Comparison of ENCODE assay signal across 15 mouse cellular contexts in the genomic region with DNA sequence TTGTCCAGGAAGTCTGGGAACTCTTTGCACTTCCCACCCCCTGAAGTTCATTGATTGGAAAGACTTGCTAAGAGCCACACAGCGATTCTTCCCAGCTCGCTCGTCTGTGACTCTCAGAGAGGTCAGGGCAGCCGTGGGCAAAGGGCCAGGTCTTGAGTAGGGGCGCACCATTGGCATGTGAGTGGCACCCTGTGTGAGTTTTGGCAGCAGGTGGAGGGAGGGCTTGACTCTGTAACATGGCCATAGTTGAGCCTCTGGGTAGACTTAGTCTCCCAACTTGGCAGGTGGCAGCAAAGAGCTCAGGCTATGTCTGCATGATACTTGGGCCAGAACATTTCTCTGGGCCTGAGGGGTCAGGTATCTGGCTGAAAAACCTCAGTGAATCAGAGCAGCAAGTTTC. TPM values are rescaled to one million over a fixed set of nuclear protein-coding genes. Genes with fewer than 3 reads are reported as not detected.
A peak's percentile ranks its signal among the peaks of the same experiment; 100 is the strongest.
DNase-seq lines count a peak whose midpoint lies in the region; ATAC-seq and TF ChIP-seq lines count a peak whose summit lies in the region.
"Had no signal": no experiment of that assay in that cellular context is flagged by ENCODE, and none has a peak within 500 bp of the region (broad histone marks: within the 10 kb centered on the region; RNA-seq: fewer than 3 reads in every experiment).

No protein-coding gene starts in this region.

- peaks cover 3% of the 10 kb centered on the region for H3K36me3 ChIP-seq in heart, postnatal 0 days (replicated peaks; ENCODE audit: control insufficient read depth, insufficient read depth, low read length)
- H3K36me3 ChIP-seq: liver, embryonic 12.5 days had no signal

- H3K4me1 ChIP-seq in heart, postnatal 0 days (ENCODE audit: control insufficient read depth, insufficient read depth), result peaks cover 30% of the 10 kb centered on the region

- no peak overlapping the region for H3K27ac ChIP-seq in gastrocnemius, adult 2 months
- H3K27ac ChIP-seq in layer of hippocampus, adult 2 months, result no peak overlapping the region
- peak overlapping the region; percentile 72 for H3K27ac ChIP-seq in heart, postnatal 0 days (ENCODE audit: low read depth)
- H3K27ac ChIP-seq: hindbrain, embryonic 10.5 days; liver, embryonic 12.5 days had no signal

- no peak for ATAC-seq in heart, postnatal 0 days (ENCODE audit: insufficient read depth, low read depth)
- ATAC-seq: activated CD4-positive, CD25-positive, alpha-beta regulatory T cell, adult 4 months; intestine, postnatal 0 days; liver, embryonic 12.5 days had no signal

- no peak for DNase-seq in gastrocnemius, adult 2 months
- no peak for DNase-seq in gastrocnemius, adult 18-20 months (ENCODE audit: low spot score)
- no peak for DNase-seq in layer of hippocampus, adult 2 months (ENCODE audit: low spot score in 2 of 2)
- DNase-seq in layer of hippocampus, adult 8-10 months (ENCODE audit: low spot score in 2 of 2), result no peak
- peak; percentile 45 for DNase-seq in heart, postnatal 0 days (ENCODE audit: low spot score)
- peak; percentile 25 to 40 for DNase-seq in kidney, postnatal 4 days
- DNase-seq in testis, postnatal 10 days (ENCODE audit: low spot score), result no peak
- DNase-seq in thymus, postnatal 25 days, result no peak
- DNase-seq: cerebellum, adult 9-10 months; right cerebral cortex, adult 18-20 months had no signal

- intact Hi-C loops in gastrocnemius, adult 2 months (cut with DNase I), result no loop called here

- TF ChIP-seq EP300 in heart, postnatal 0 days (IDR thresholded peaks at IDR 0.05; ENCODE audit: low read depth), result no peak

- H3K4me3 ChIP-seq in gastrocnemius, adult 2 months, result no peak overlapping the region
- no peak overlapping the region for H3K4me3 ChIP-seq in layer of hippocampus, adult 2 months
- no peak overlapping the region for H3K4me3 ChIP-seq in heart, postnatal 0 days (ENCODE audit: low read depth, low read length)
- H3K4me3 ChIP-seq: hindbrain, embryonic 10.5 days; liver, embryonic 12.5 days had no signal

- WGBS in heart, postnatal 0 days, result 32% methylated on average over 5 of the region's 5 CpGs

- no peaks in the 10 kb centered on the region for H3K27me3 ChIP-seq in heart, postnatal 0 days (ENCODE audit: control insufficient read depth, insufficient read depth, low read length)

- H3K4me2 ChIP-seq in heart, postnatal 0 days (ENCODE audit: low read depth, low read length), result no peak overlapping the region
- H3K4me2 ChIP-seq: liver, embryonic 12.5 days had no signal

- no peak overlapping the region for H3K9ac ChIP-seq in heart, postnatal 0 days (replicated peaks; ENCODE audit: low read depth, low read length)
- H3K9ac ChIP-seq: liver, embryonic 12.5 days had no signal

- no peaks in the 10 kb centered on the region for H3K9me3 ChIP-seq in heart, postnatal 0 days (replicated peaks; ENCODE audit: control insufficient read depth, low read length)
- H3K9me3 ChIP-seq: hindbrain, embryonic 10.5 days; liver, embryonic 12.5 days had no signal

- TF ChIP-seq CTCF in gastrocnemius, adult 2 months (IDR thresholded peaks at IDR 0.05), result peak; percentile 11; the same call in 1 of the 2 replicates
- peak; percentile 13; the same call in 1 of the 2 replicates for TF ChIP-seq CTCF in layer of hippocampus, adult 2 months (conservative IDR thresholded peaks at IDR 0.05)
- TF ChIP-seq CTCF in heart, postnatal 0 days (IDR thresholded peaks at IDR 0.05; ENCODE audit: low read depth), result no peak; the same call in 1 of the 2 replicates

RNA-seq across cellular contexts. Expression of a gene that starts 3.7 kb away (rescaled TPM):
- total RNA-seq in gastrocnemius, adult 2 months (2021), result under 1 TPM; 0.41 to 0.59 TPM
- under 1 TPM; 0.21 to 0.23 TPM for total RNA-seq in gastrocnemius, adult 18-20 months (2021)
- under 1 TPM; 0.59 to 0.97 TPM for total RNA-seq in layer of hippocampus, adult 2 months (2021)
- total RNA-seq in layer of hippocampus, adult 8-10 months (2022), result under 1 TPM; 0.31 to 0.81 (median 0.42) TPM
- total RNA-seq in heart, postnatal 0 days (2014; rRNA removed; ENCODE audit: low replicate concordance), result 12.8 and 34.4 TPM in 2 replicates
- 7.6 and 8.3 TPM in 2 replicates for polyA plus RNA-seq in heart, postnatal 0 days (2015; fragmentation: Nextera tagmentation; extraction: Ambion mirVana)
- total RNA-seq: MEL had no signal
- polyA plus RNA-seq: activated CD4-positive, CD25-positive, alpha-beta regulatory T cell, adult 4 months had no signal

RNA-seq across cellular contexts. Expression of a gene that starts 52.0 kb away (rescaled TPM):
- 100 to 1,000 TPM; 189 to 208 TPM for total RNA-seq in gastrocnemius, adult 2 months (2021)
- total RNA-seq in gastrocnemius, adult 18-20 months (2021), result 100 to 1,000 TPM; 168 to 191 TPM
- total RNA-seq in layer of hippocampus, adult 2 months (2021), result 100 to 1,000 TPM; 429 to 442 TPM
- total RNA-seq in layer of hippocampus, adult 8-10 months (2022), result 100 to 1,000 TPM; 417 to 460 (median 434) TPM
- total RNA-seq in heart, postnatal 0 days (2014; rRNA removed; ENCODE audit: low replicate concordance), result 92.5 and 111 TPM in 2 replicates
- 293 and 300 TPM in 2 replicates for polyA plus RNA-seq in heart, postnatal 0 days (2015; fragmentation: Nextera tagmentation; extraction: Ambion mirVana)

Comparison
In these comparisons a context has a peak if more than half of its experiments do, and no peak if none do; other contexts are left out.
1. DNase-seq: peak in heart, postnatal 0 days (single experiment) and kidney, postnatal 4 days (2 of 2); none in gastrocnemius, adult 2 months (single experiment), gastrocnemius, adult 18-20 months (single experiment), layer of hippocampus, adult 2 months (0 of 2), layer of hippocampus, adult 8-10 months (0 of 2), testis, postnatal 10 days (single experiment) and thymus, postnatal 25 days (single experiment).